Mouse (Mus musculus) embryonic facial prominence, embryonic 11.5 days (tissue): ENCODE measurements around the gene Fbxl22. TPM values are rescaled to one million over a fixed set of nuclear protein-coding genes. Genes with fewer than 3 reads are reported as not detected.

Experiments used
- ATAC-seq: fragments of 200-750 bp; cut with Nextera tagmentation; replicated peaks from 2 replicates; pipeline ENCODE4 v1.8.0; 2017; ENCODE audit warnings: low read depth; ENCODE audit not compliant: insufficient number of reproducible peaks, low FRiP score, low TSS enrichment
- DNase-seq: peaks from one replicate; pipeline ENCODE4 v3.0.0-alpha.2; 2015; ENCODE audit warnings: low spot score
- H3K27ac ChIP-seq: fragments of 300-500 bp; sonication (generic); replicated peaks from 2 replicates; pipeline ENCODE4 v1.5.1; 2014; ENCODE audit warnings: mild to moderate bottlenecking, low read depth, low read length, control low read depth
- H3K27me3 ChIP-seq: fragments of 300-500 bp; sonication (generic); 2 replicates; pipeline ENCODE4 v1.6.1; 2014; ENCODE audit warnings: mild to moderate bottlenecking, low read length, moderate library complexity, mixed read lengths; ENCODE audit not compliant: control insufficient read depth, insufficient read depth
- H3K36me3 ChIP-seq: fragments of 300-500 bp; sonication (generic); replicated peaks from 2 replicates; pipeline ENCODE4 v1.6.1; 2014; ENCODE audit warnings: low read depth, mild to moderate bottlenecking, low read length, moderate library complexity, mixed read lengths; ENCODE audit not compliant: control insufficient read depth, insufficient read depth
- H3K4me1 ChIP-seq: fragments of 300-500 bp; sonication (generic); 2 replicates; pipeline ENCODE4 v1.6.1; 2014; ENCODE audit warnings: low read length, mixed read lengths; ENCODE audit not compliant: control insufficient read depth, insufficient read depth
- H3K4me2 ChIP-seq: fragments of 300-500 bp; sonication (generic); 2 replicates; pipeline ENCODE4 v1.6.1; 2014; ENCODE audit warnings: low read depth, mild to moderate bottlenecking, control low read depth, low read length, moderate library complexity
- H3K4me3 ChIP-seq: fragments of 300-500 bp; sonication (generic); 2 replicates; pipeline ENCODE4 v1.5.1; 2014; ENCODE audit warnings: low read depth, low read length, control low read depth
- H3K9ac ChIP-seq: fragments of 300-500 bp; sonication (generic); replicated peaks from 2 replicates; pipeline ENCODE4 v1.6.1; 2014; ENCODE audit warnings: mild to moderate bottlenecking, control low read depth, low read length
- H3K9me3 ChIP-seq: fragments of 300-500 bp; sonication (generic); replicated peaks from 2 replicates; pipeline ENCODE4 v1.6.1; 2016; ENCODE audit warnings: mild to moderate bottlenecking, low read length, inconsistent platforms, mixed read lengths; ENCODE audit not compliant: control insufficient read depth
- WGBS: fragments of 180-500 bp; shearing (Covaris S2); extraction: QIAGEN DNeasy Blood & Tissue Kit; methylation state at CpG from one replicate; pipeline ENCODE4 v1.1.7; 2014; 5-methylcytosine and 5-hydroxymethylcytosine counted together
- polyA plus RNA-seq: library from polyadenylated mRNA; unstranded; fragments of >200 nt; fragmentation: Nextera tagmentation; extraction: Ambion mirVana; gene quantifications from 2 replicates; pipeline ENCODE4 v1.2.1, GENCODE M21; 2014

The Fbxl22 gene
- polyA plus RNA-seq, result 1.6 and 1.9 TPM in 2 replicates

GRCm38 (mm10) chr9:66514256-66514770, at the start of gene Fbxl22:
TSS of gene Fbxl22 (minus strand) at chr9:66514593.
- 68% methylated on average over 17 of the region's 17 CpGs for WGBS
- no peak within 1 kb of the TSS; the same call in 1 of the 2 replicates for H3K27ac ChIP-seq
- peak; percentile 35 for DNase-seq

DNA sequence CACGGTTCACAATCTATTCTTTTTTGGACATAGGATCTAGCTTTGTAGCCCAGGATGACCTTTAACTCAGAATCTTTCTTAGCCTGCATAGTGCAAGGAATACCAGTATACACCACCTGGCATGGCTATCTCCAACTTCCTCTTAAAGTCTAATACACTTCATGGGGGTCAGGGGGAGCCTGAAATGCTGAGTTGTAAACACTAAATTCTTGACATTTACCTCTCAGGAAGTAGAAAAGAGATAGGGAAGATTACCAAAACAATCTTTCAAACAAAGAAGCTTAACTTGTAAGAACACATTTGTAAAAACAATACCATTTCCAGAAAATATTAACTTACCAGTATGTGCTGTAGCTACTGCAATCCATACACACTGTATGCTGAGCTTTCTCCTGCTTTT, 47.8 kb upstream of the Fbxl22 start:
- Histone ChIP-seq H3K9me3 (no peaks in the 10 kb centered on the region), H3K27me3 (no peaks in the 10 kb centered on the region), H3K9ac (no peak overlapping the region), H3K27ac (no peak overlapping the region), H3K4me3 (no peak overlapping the region), H3K4me2 (no peak overlapping the region), H3K36me3 (no peaks in the 10 kb centered on the region), H3K4me1 (no peaks in the 10 kb centered on the region)
- DNase-seq (no peak), ATAC-seq (no peak)
- 88% methylated on average over 1 of the region's 1 CpGs for WGBS

More at GRCm38 (mm10) chr9:66514256-66514770, at the start of gene Fbxl22:
- Histone ChIP-seq H3K4me2 (no peak within 1 kb of the TSS), H3K36me3 (peaks cover 7% of the 10 kb centered on the region), H3K4me3 (no peak within 1 kb of the TSS), H3K27me3 (no peaks in the 10 kb centered on the region), H3K4me1 (no peaks in the 10 kb centered on the region), H3K9me3 (no peaks in the 10 kb centered on the region), H3K9ac (0 out of 2 replicates have a peak within 1 kb of the TSS, but pooled peaks have one; percentile 11)
- ATAC-seq, result no peak

GRCm38 (mm10) chr9:66561496-66561895, 47.1 kb upstream of the Fbxl22 start:
- Histone ChIP-seq H3K4me3 (no peak overlapping the region), H3K36me3 (no peaks in the 10 kb centered on the region), H3K9ac (no peak overlapping the region), H3K4me2 (no peak overlapping the region), H3K27me3 (no peaks in the 10 kb centered on the region), H3K4me1 (no peaks in the 10 kb centered on the region), H3K27ac (no peak overlapping the region), H3K9me3 (no peaks in the 10 kb centered on the region)
- no peak for DNase-seq
- ATAC-seq, result no peak
- WGBS, result 91% methylated on average over 2 of the region's 2 CpGs

DNA sequence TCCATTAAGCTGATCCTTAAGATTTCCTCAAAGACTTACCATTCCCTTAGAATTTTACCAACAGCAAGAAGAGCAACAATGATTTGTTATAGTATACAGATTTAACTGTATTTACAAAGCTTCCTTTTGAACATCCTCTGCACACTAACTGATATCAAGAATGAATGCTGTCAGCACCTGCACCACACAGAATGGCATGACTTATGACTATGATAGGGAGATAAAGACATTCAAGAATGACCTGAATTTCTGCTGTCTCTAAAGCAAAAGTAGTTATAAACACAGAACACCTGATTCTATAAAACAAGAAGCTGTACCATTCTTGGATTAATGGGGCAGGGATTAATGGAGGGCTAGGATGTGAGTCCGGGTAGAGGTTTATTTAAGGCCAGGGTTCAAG, 46.3 kb upstream of the Fbxl22 start:
- ATAC-seq, result no peak
- Histone ChIP-seq H3K4me1 (no peaks in the 10 kb centered on the region), H3K27me3 (no peaks in the 10 kb centered on the region), H3K9me3 (no peaks in the 10 kb centered on the region), H3K4me3 (no peak overlapping the region), H3K27ac (no peak overlapping the region), H3K4me2 (no peak overlapping the region), H3K9ac (no peak overlapping the region), H3K36me3 (no peaks in the 10 kb centered on the region)
- no peak for DNase-seq
- 89% methylated on average over 1 of the region's 1 CpGs for WGBS

GRCm38 (mm10) chr9:66560295-66560694, 45.9 kb upstream of the Fbxl22 start:
- Histone ChIP-seq H3K9me3 (no peaks in the 10 kb centered on the region), H3K36me3 (no peaks in the 10 kb centered on the region), H3K27ac (no peak overlapping the region), H3K4me1 (no peaks in the 10 kb centered on the region), H3K9ac (no peak overlapping the region), H3K4me3 (no peak overlapping the region), H3K4me2 (no peak overlapping the region), H3K27me3 (no peaks in the 10 kb centered on the region)
- WGBS, result 70% methylated on average over 2 of the region's 2 CpGs
- ATAC-seq, result no peak
- peak; percentile 24 for DNase-seq

DNA sequence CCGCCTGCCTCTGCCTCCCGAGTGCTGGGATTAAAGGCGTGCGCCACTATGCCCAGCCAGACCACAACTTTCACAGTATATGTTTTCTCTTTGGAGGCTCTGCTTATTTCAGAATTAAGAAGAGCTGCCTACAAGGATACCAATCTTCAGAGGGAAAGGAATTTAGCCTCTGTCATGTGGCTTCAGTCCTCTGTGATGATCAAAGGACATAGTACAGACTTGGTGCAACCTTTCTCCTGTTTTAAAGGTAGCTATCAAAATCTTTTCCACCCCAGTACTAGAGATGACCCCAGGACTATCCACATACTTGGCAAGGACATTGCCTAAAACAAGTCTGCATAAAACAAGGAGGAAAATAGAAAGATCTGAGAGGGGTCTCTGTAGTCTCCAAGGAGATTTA, 44.6 kb upstream of the Fbxl22 start:
- no peak overlapping the region for H3K9ac ChIP-seq
- no peaks in the 10 kb centered on the region for H3K9me3 ChIP-seq
- H3K4me1 ChIP-seq, result no peaks in the 10 kb centered on the region
- H3K4me2 ChIP-seq, result no peak overlapping the region
- no peaks in the 10 kb centered on the region for H3K27me3 ChIP-seq
- WGBS, result 98% methylated on average over 3 of the region's 4 CpGs
- H3K36me3 ChIP-seq, result no peaks in the 10 kb centered on the region
- H3K27ac ChIP-seq, result no peak overlapping the region
- no peak for DNase-seq
- H3K4me3 ChIP-seq, result no peak overlapping the region
- ATAC-seq, result no peak

DNA sequence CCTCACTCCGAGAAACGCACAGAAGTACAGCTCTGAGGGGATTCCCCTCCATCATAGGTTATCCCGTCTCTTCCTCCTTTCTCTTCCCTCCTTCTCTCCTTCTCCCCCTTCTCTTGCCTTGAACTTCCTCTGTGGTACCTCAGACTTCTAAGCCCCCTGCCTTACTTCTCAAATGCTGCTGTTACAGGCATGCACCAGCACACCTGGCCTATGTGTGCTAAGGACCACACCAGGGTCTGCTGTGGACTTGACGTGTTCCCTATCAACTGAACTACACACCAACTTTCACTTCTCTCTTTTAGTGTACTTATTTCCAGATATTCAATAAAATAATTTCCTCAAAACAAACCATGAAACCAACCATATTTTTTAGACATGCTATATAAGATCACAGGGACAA, 28.4 kb upstream of the Fbxl22 start:
- Histone ChIP-seq H3K9me3 (no peaks in the 10 kb centered on the region), H3K9ac (no peak overlapping the region), H3K4me2 (no peak overlapping the region), H3K27ac (no peak overlapping the region), H3K4me1 (no peaks in the 10 kb centered on the region), H3K27me3 (no peaks in the 10 kb centered on the region), H3K36me3 (no peaks in the 10 kb centered on the region), H3K4me3 (no peak overlapping the region)
- no peak for DNase-seq
- WGBS, result 87% methylated on average over 4 of the region's 4 CpGs
- ATAC-seq, result no peak

DNA sequence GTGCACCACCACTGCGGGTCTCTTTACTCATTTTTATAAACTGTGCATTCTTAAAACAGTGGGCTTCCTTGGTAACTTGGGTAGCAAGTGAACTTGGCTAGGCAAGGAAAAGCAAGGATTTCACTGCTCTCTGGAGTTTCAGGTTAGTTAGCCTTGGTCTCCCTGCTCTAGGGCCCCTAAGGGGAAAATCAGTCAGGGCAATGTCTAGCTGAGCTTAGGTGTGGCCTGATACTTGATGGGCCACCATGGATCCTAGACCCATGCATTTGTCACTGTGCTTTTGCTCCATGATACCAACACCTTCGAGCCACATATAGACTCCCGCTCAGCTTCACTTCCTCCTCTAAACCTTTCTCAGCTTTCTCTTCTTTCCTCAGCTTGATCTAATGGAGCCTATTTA, 7.2 kb upstream of the Fbxl22 start:
- Histone ChIP-seq H3K4me1 (no peaks in the 10 kb centered on the region), H3K4me2 (no peak overlapping the region), H3K27ac (no peak overlapping the region), H3K9me3 (no peaks in the 10 kb centered on the region), H3K4me3 (no peak overlapping the region), H3K36me3 (peaks cover 6% of the 10 kb centered on the region), H3K9ac (no peak overlapping the region), H3K27me3 (no peaks in the 10 kb centered on the region)
- WGBS, result 94% methylated on average over 3 of the region's 3 CpGs
- no peak for DNase-seq
- no peak for ATAC-seq
